Mouse (Mus musculus): Measurements from ENCODE around the gene Chchd2. TPM values are rescaled to one million over a fixed set of nuclear protein-coding genes. Genes with fewer than 3 reads are reported as not detected.
"Not testable (repeated sequence)": the region's sequence is repeated elsewhere in the genome, so short reads cannot be mapped to it uniquely, and the experiment has no call there.

Chchd2 gene
- 100 to 1,000 TPM; 416 to 428 (median 423) TPM for total RNA-seq (2022)

- peak; percentile 95 to 96 for DNase-seq (ENCODE audit: low spot score in 2 of 2)
Measured at GRCm38 (mm10) chr5:129886911-129887636, at the start of gene Chchd2. Gene Chchd2 (minus strand): TSS chr5:129887470.

GRCm38 (mm10) chr5:129936941-129937340 is 49.7 kb upstream of the Chchd2 start:
- no peak for DNase-seq (ENCODE audit: low spot score in 2 of 2)

- DNase-seq (ENCODE audit: low spot score in 2 of 2), result no peak
Measured at GRCm38 (mm10) chr5:129929924-129930855, 42.9 kb upstream of the Chchd2 start.

- no peak for DNase-seq (ENCODE audit: low spot score in 2 of 2)
Measured at GRCm38 (mm10) chr5:129925933-129926332, 38.7 kb upstream of the Chchd2 start.

GRCm38 (mm10) chr5:129924820-129925452 is 37.7 kb upstream of the Chchd2 start:
- no peak for DNase-seq (ENCODE audit: low spot score in 2 of 2)

GRCm38 (mm10) chr5:129921972-129922371 is 34.7 kb upstream of the Chchd2 start:
- DNase-seq (ENCODE audit: low spot score in 2 of 2), result no peak

- DNase-seq (ENCODE audit: low spot score in 2 of 2), result no peak
Measured at GRCm38 (mm10) chr5:129919320-129919719, 32.0 kb upstream of the Chchd2 start.

- no peak for DNase-seq (ENCODE audit: low spot score in 2 of 2)
Measured at GRCm38 (mm10) chr5:129918752-129919151, 31.5 kb upstream of the Chchd2 start.

GRCm38 (mm10) chr5:129918065-129918651 is 30.9 kb upstream of the Chchd2 start:
- no peak for DNase-seq (ENCODE audit: low spot score in 2 of 2)

GRCm38 (mm10) chr5:129915491-129915890 is 28.2 kb upstream of the Chchd2 start:
- not testable (repeated sequence) for DNase-seq (ENCODE audit: low spot score in 2 of 2)

- DNase-seq (ENCODE audit: low spot score in 2 of 2), result no peak
Measured at GRCm38 (mm10) chr5:129914024-129914423, 26.8 kb upstream of the Chchd2 start.

- no peak for DNase-seq (ENCODE audit: low spot score in 2 of 2)
Measured at GRCm38 (mm10) chr5:129909591-129909990, 22.3 kb upstream of the Chchd2 start.

- DNase-seq (ENCODE audit: low spot score in 2 of 2), result no peak
Measured at GRCm38 (mm10) chr5:129909147-129909546, 21.9 kb upstream of the Chchd2 start.

GRCm38 (mm10) chr5:129908242-129908965 is 21.1 kb upstream of the Chchd2 start, which contains the start of gene Nupr1l:
Gene Nupr1l (plus strand): TSS chr5:129908540.
- DNase-seq (ENCODE audit: low spot score in 2 of 2), result peak; percentile 69 to 84

GRCm38 (mm10) chr5:129907775-129908174 is 20.5 kb upstream of the Chchd2 start:
- DNase-seq (ENCODE audit: low spot score in 2 of 2), result no peak

- DNase-seq (ENCODE audit: low spot score in 2 of 2), result no peak
Measured at GRCm38 (mm10) chr5:129898449-129898848, 11.2 kb upstream of the Chchd2 start, which contains the start of gene Phkg1. Gene Phkg1 (minus strand): TSS chr5:129898549.

- DNase-seq (ENCODE audit: low spot score in 2 of 2), result peak; percentile 74 to 89
Measured at GRCm38 (mm10) chr5:129895198-129896088, 8.2 kb upstream of the Chchd2 start, which contains the start of gene Zbed5. Gene Zbed5 (plus strand): TSS chr5:129895723.

GRCm38 (mm10) chr5:129890390-129890789 is 3.1 kb upstream of the Chchd2 start:
- DNase-seq (ENCODE audit: low spot score in 2 of 2), result not testable (repeated sequence)

- DNase-seq (ENCODE audit: low spot score in 2 of 2), result no peak
Measured at GRCm38 (mm10) chr5:129886271-129886670, 999 bp downstream of the Chchd2 start.
